Mouse (Mus musculus): ENCODE results near the gene Sycp3.

The Sycp3 gene

DNA sequence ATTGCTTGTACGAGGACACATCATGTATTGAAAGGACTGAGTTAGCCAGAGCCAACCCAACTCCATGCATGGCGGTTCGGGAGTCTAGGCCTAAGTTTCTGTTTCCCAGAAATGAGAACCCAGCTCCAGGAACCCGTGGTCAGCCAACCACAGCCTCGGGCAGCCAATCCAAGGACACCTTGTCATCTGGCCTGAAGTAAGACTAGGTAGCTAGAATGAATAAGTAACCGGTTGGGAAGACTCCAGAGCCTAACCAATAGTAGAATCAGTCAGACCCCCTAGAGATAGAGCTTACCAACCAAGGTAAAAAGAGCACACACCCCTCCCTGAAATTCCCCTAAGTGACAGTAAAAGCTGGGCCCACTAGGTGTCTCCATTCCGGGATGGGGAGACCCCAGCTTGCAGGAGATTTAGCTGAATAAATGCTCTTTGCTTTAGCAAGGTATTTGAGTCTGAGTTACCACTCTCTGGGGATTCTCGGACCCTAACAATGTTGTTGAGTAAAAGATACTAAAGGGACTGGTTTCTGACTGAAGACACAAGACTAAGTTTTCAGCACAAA, 54.3 kb downstream of the Sycp3 start:
- no peak for TF ChIP-seq GATA4 (IDR thresholded peaks at IDR 0.05; ENCODE audit: insufficient replicate concordance, low read length)

DNA sequence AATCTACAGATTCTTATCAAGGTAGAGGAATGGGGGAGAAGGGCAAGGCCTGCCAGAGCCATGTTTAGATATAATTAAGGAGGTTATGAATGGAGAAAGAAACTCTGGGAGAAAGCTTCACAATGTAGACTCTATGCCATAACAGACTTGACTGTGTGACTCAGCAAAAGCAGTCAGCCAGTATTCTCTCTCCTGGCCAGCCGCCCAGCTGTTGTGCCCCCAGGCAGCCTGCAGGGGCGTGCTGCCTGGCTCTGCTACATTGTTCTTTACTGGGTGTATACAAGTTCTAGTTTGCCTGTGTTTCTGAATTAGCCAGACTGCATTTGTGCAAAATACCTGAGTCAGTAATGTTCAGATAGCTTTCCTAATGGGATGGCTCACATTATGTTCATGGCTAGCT, 55.1 kb downstream of the Sycp3 start:
- no peak for TF ChIP-seq GATA4 (IDR thresholded peaks at IDR 0.05; ENCODE audit: insufficient replicate concordance, low read length)

DNA sequence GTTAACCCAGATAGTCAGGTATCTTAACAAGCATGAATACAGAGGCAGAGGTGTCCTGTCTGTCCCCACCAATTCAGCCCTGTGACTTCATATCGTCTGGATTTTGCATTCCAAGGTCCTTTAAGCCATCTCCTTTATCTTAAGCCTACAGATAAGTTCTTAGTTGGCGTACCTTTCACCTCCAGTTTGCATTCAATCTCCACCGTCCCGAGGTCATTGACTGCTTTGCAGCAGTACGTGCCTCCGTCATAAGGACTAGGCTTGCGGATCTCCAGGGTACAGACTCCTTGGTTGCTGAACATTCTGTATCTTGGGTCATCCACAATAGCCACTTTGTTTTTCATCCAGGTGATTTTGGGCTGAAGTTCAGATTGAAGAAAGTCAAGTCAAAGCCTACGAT, 63.4 kb downstream of the Sycp3 start:
- no peak for TF ChIP-seq GATA4 (IDR thresholded peaks at IDR 0.05; ENCODE audit: insufficient replicate concordance, low read length)

All from liver, adult (tissue).